Mouse (Mus musculus): ENCODE data around the gene Diablo.
"Not testable (repeated sequence)": the region's sequence is repeated elsewhere in the genome, so short reads cannot be mapped to it uniquely, and the experiment has no call there.

The Diablo gene

GRCm38 (mm10) chr5:123523692-123524392, at the start of gene Diablo:
Diablo (minus strand) TSS chr5:123524176.
- DNase-seq (ENCODE audit: low spot score) = peak; percentile 98

- DNase-seq (ENCODE audit: low spot score) = peak; percentile 24
These were observed 49.4 kb upstream of the Diablo start for GRCm38 (mm10) chr5:123573362-123573761.

GRCm38 (mm10) chr5:123572357-123573186, 48.6 kb upstream of the Diablo start, which contains the start of gene Vps33a:
Vps33a (minus strand) TSS chr5:123573038.
- peak; percentile 97 for DNase-seq (ENCODE audit: low spot score)

- no peak for DNase-seq (ENCODE audit: low spot score)
These were observed 37.2 kb upstream of the Diablo start for GRCm38 (mm10) chr5:123561128-123561527.

- no peak for DNase-seq (ENCODE audit: low spot score)
These were observed 35.6 kb upstream of the Diablo start for GRCm38 (mm10) chr5:123559588-123559987.

GRCm38 (mm10) chr5:123556451-123556850, 32.5 kb upstream of the Diablo start:
- DNase-seq (ENCODE audit: low spot score) = no peak

- DNase-seq (ENCODE audit: low spot score) = no peak
These were observed 31.7 kb upstream of the Diablo start for GRCm38 (mm10) chr5:123555693-123556092.

- DNase-seq (ENCODE audit: low spot score) = no peak
These were observed 9.8 kb upstream of the Diablo start for GRCm38 (mm10) chr5:123533801-123534200.

GRCm38 (mm10) chr5:123530056-123530455, 6.1 kb upstream of the Diablo start:
- no peak for DNase-seq (ENCODE audit: low spot score)

- DNase-seq (ENCODE audit: low spot score) = no peak
These were observed 4.7 kb upstream of the Diablo start for GRCm38 (mm10) chr5:123528641-123529040.

- DNase-seq (ENCODE audit: low spot score) = no peak
These were observed 2.0 kb upstream of the Diablo start for GRCm38 (mm10) chr5:123525916-123526495.

- no peak for DNase-seq (ENCODE audit: low spot score)
These were observed 1.3 kb upstream of the Diablo start, which contains the start of gene Gm49027 for GRCm38 (mm10) chr5:123525281-123525680. Gm49027 (minus strand) TSS chr5:123525488.

GRCm38 (mm10) chr5:123524393-123524750, 396 bp upstream of the Diablo start:
- DNase-seq (ENCODE audit: low spot score) = no peak

- DNase-seq (ENCODE audit: low spot score) = no peak
These were observed 1.8 kb downstream of the Diablo start for GRCm38 (mm10) chr5:123522166-123522565.

GRCm38 (mm10) chr5:123521621-123522020, 2.4 kb downstream of the Diablo start:
- DNase-seq (ENCODE audit: low spot score) = no peak

GRCm38 (mm10) chr5:123520666-123521065, 3.3 kb downstream of the Diablo start:
- DNase-seq (ENCODE audit: low spot score) = no peak

- DNase-seq (ENCODE audit: low spot score) = no peak
These were observed 9.1 kb downstream of the Diablo start for GRCm38 (mm10) chr5:123514871-123515270.

GRCm38 (mm10) chr5:123512102-123512501, 11.9 kb downstream of the Diablo start:
- DNase-seq (ENCODE audit: low spot score) = no peak

GRCm38 (mm10) chr5:123511426-123511825, 12.6 kb downstream of the Diablo start:
- not testable (repeated sequence) for DNase-seq (ENCODE audit: low spot score)

- DNase-seq (ENCODE audit: low spot score) = no peak
These were observed 13.8 kb downstream of the Diablo start, which contains the start of gene B3gnt4 for GRCm38 (mm10) chr5:123510160-123510559. B3gnt4 (plus strand) TSS chr5:123510460.

GRCm38 (mm10) chr5:123508921-123509320, 15.1 kb downstream of the Diablo start:
- DNase-seq (ENCODE audit: low spot score) = no peak

GRCm38 (mm10) chr5:123507936-123508723, 15.8 kb downstream of the Diablo start:
- DNase-seq (ENCODE audit: low spot score) = peak; percentile 86

All from yolk sac, embryonic 10.5 days (tissue).